Mouse (Mus musculus): ENCODE results near the gene Dhx57. TPM values are rescaled to one million over a fixed set of nuclear protein-coding genes. Genes with fewer than 3 reads are reported as not detected.
"Not testable (repeated sequence)": the region's sequence is repeated elsewhere in the genome, so short reads cannot be mapped to it uniquely, and the experiment has no call there.

The Dhx57 gene
- polyA plus RNA-seq, 1 experiment from 2014 or later: 55.1 TPM

- 58% methylated on average over 13 of the region's 13 CpGs for WGBS
- Histone ChIP-seq H3K4me1 (replicated peaks) (no peaks in the 10 kb centered on the region), H3K27ac (replicated peaks) (no peak overlapping the region), H3K4me3 (no peak overlapping the region), H3K36me3 (peaks cover 93% of the 10 kb centered on the region), H3K27me3 (no peaks in the 10 kb centered on the region), H3K9ac (no peak overlapping the region), H3K4me2 (no peak overlapping the region), H3K9me3 (no peaks in the 10 kb centered on the region)
- ATAC-seq (ENCODE audit: low FRiP score, low read depth): no peak
These were observed 47.2 kb downstream of the Dhx57 start for GRCm38 (mm10) chr17:80243116-80243515.

GRCm38 (mm10) chr17:80241594-80241993 lies 48.7 kb downstream of the Dhx57 start:
- Histone ChIP-seq H3K4me1 (replicated peaks) (no peaks in the 10 kb centered on the region), H3K9ac (no peak overlapping the region), H3K4me2 (no peak overlapping the region), H3K9me3 (no peaks in the 10 kb centered on the region), H3K36me3 (peaks cover 87% of the 10 kb centered on the region), H3K27ac (replicated peaks) (no peak overlapping the region), H3K4me3 (no peak overlapping the region), H3K27me3 (no peaks in the 10 kb centered on the region)
- WGBS: 86% methylated on average over 9 of the region's 9 CpGs
- ATAC-seq (ENCODE audit: low FRiP score, low read depth): no peak

- WGBS: 89% methylated on average over 5 of the region's 5 CpGs
- H3K36me3 ChIP-seq: peaks cover 54% of the 10 kb centered on the region
These were observed 52.8 kb downstream of the Dhx57 start for GRCm38 (mm10) chr17:80237475-80237874.

GRCm38 (mm10) chr17:80236805-80237204 lies 53.5 kb downstream of the Dhx57 start:
- Histone ChIP-seq H3K36me3 (peaks cover 48% of the 10 kb centered on the region), H3K27me3 (no peaks in the 10 kb centered on the region), H3K9me3 (no peaks in the 10 kb centered on the region), H3K27ac (replicated peaks) (no peak overlapping the region), H3K4me2 (no peak overlapping the region), H3K4me3 (no peak overlapping the region), H3K4me1 (replicated peaks) (no peaks in the 10 kb centered on the region), H3K9ac (no peak overlapping the region)
- 100% methylated on average over 3 of the region's 3 CpGs for WGBS
- no peak for ATAC-seq (ENCODE audit: low FRiP score, low read depth)

More at GRCm38 (mm10) chr17:80237475-80237874, 52.8 kb downstream of the Dhx57 start:
- Histone ChIP-seq H3K4me3 (no peak overlapping the region), H3K27ac (replicated peaks) (no peak overlapping the region), H3K4me1 (replicated peaks) (no peaks in the 10 kb centered on the region), H3K9ac (no peak overlapping the region), H3K9me3 (no peaks in the 10 kb centered on the region), H3K27me3 (no peaks in the 10 kb centered on the region), H3K4me2 (no peak overlapping the region)
- no peak for ATAC-seq (ENCODE audit: low FRiP score, low read depth)

GRCm38 (mm10) chr17:80235477-80235876 lies 54.8 kb downstream of the Dhx57 start:
- Histone ChIP-seq H3K9me3 (no peaks in the 10 kb centered on the region), H3K4me1 (replicated peaks) (no peaks in the 10 kb centered on the region), H3K9ac (no peak overlapping the region), H3K27ac (replicated peaks) (no peak overlapping the region), H3K36me3 (peaks cover 37% of the 10 kb centered on the region), H3K4me3 (no peak overlapping the region), H3K27me3 (no peaks in the 10 kb centered on the region), H3K4me2 (no peak overlapping the region)
- 82% methylated on average over 3 of the region's 3 CpGs for WGBS
- no peak for ATAC-seq (ENCODE audit: low FRiP score, low read depth)

- Histone ChIP-seq H3K27ac (replicated peaks) (no peak overlapping the region), H3K4me1 (replicated peaks) (no peaks in the 10 kb centered on the region; the same call in 1 of the 2 replicates), H3K9me3 (no peaks in the 10 kb centered on the region), H3K4me2 (no peak overlapping the region), H3K9ac (no peak overlapping the region), H3K4me3 (no peak overlapping the region), H3K36me3 (peaks cover 26% of the 10 kb centered on the region), H3K27me3 (no peaks in the 10 kb centered on the region)
- WGBS: 91% methylated on average over 7 of the region's 7 CpGs
- ATAC-seq (ENCODE audit: low FRiP score, low read depth): 0 out of 2 replicates have a peak, but pooled peaks have one; percentile 29
These were observed 55.9 kb downstream of the Dhx57 start for GRCm38 (mm10) chr17:80234376-80234775.

- H3K27ac ChIP-seq (replicated peaks): no peak overlapping the region
- no peak overlapping the region for H3K9ac ChIP-seq
- H3K27me3 ChIP-seq: no peaks in the 10 kb centered on the region
- no peaks in the 10 kb centered on the region; the same call in 1 of the 2 replicates for H3K4me1 ChIP-seq (replicated peaks)
- H3K36me3 ChIP-seq: peaks cover 21% of the 10 kb centered on the region
- H3K4me3 ChIP-seq: no peak overlapping the region
- no peaks in the 10 kb centered on the region for H3K9me3 ChIP-seq
- 95% methylated on average over 5 of the region's 5 CpGs for WGBS
- no peak for ATAC-seq (ENCODE audit: low FRiP score, low read depth)
- no peak overlapping the region for H3K4me2 ChIP-seq
These were observed 56.4 kb downstream of the Dhx57 start for GRCm38 (mm10) chr17:80233844-80234243.

- 0 out of 2 replicates have a peak, but pooled peaks have one; percentile 20 for ATAC-seq (ENCODE audit: low FRiP score, low read depth)
- H3K27ac ChIP-seq (replicated peaks): 0 out of 2 replicates have a peak overlapping the region, but pooled peaks have one; percentile 39
- H3K9ac ChIP-seq: no peak overlapping the region
These were observed 60.9 kb downstream of the Dhx57 start for GRCm38 (mm10) chr17:80229396-80229795.

GRCm38 (mm10) chr17:80225142-80225541 lies 65.1 kb downstream of the Dhx57 start:
- H3K9me3 ChIP-seq; H3K27me3 ChIP-seq; ATAC-seq (ENCODE audit: low FRiP score, low read depth); H3K4me1 ChIP-seq (replicated peaks); H3K36me3 ChIP-seq: not testable (repeated sequence)
- Histone ChIP-seq H3K9ac (peak overlapping the region; percentile 60; the same call in 1 of the 2 replicates), H3K4me3 (peak overlapping the region; percentile 63), H3K4me2 (peak overlapping the region; percentile 71), H3K27ac (replicated peaks) (peak overlapping the region; percentile 83; the same call in 1 of the 2 replicates)
- WGBS: 60% methylated on average over 5 of the region's 5 CpGs

More at GRCm38 (mm10) chr17:80229396-80229795, 60.9 kb downstream of the Dhx57 start:
- Histone ChIP-seq H3K4me2 (no peak overlapping the region), H3K36me3 (no peaks in the 10 kb centered on the region), H3K27me3 (no peaks in the 10 kb centered on the region), H3K9me3 (no peaks in the 10 kb centered on the region), H3K4me1 (replicated peaks) (peaks cover 5% of the 10 kb centered on the region), H3K4me3 (no peak overlapping the region)
- WGBS: 72% methylated on average over 2 of the region's 2 CpGs

GRCm38 (mm10) chr17:80224326-80225116 lies 65.8 kb downstream of the Dhx57 start, which contains the start of gene Gemin6:
Gene Gemin6, plus strand, starts transcription at chr17:80224441.
- no peaks in the 10 kb centered on the region for H3K27me3 ChIP-seq
- H3K9ac ChIP-seq: peak within 1 kb of the TSS; percentile 60
- H3K27ac ChIP-seq (replicated peaks): peak within 1 kb of the TSS; percentile 83
- ATAC-seq (ENCODE audit: low FRiP score, low read depth): peak; percentile 97
- no peaks in the 10 kb centered on the region for H3K36me3 ChIP-seq
- WGBS: under 1% methylated on average over 33 of the region's 33 CpGs
- H3K4me2 ChIP-seq: peak within 1 kb of the TSS; percentile 71
- peaks cover 8% of the 10 kb centered on the region for H3K4me1 ChIP-seq (replicated peaks)
- H3K4me3 ChIP-seq: peak within 1 kb of the TSS; percentile 63
- no peaks in the 10 kb centered on the region for H3K9me3 ChIP-seq

- Histone ChIP-seq H3K4me3 (peak overlapping the region; percentile 63), H3K27me3 (no peaks in the 10 kb centered on the region), H3K36me3 (no peaks in the 10 kb centered on the region), H3K4me1 (replicated peaks) (peaks cover 8% of the 10 kb centered on the region), H3K9me3 (no peaks in the 10 kb centered on the region), H3K4me2 (peak overlapping the region; percentile 71), H3K9ac (peak overlapping the region; percentile 60), H3K27ac (replicated peaks) (peak overlapping the region; percentile 83)
- ATAC-seq (ENCODE audit: low FRiP score, low read depth): peak; percentile 55
- WGBS: 8% methylated on average over 9 of the region's 9 CpGs
These were observed 66.4 kb downstream of the Dhx57 start for GRCm38 (mm10) chr17:80223829-80224228.

- H3K36me3 ChIP-seq: no peaks in the 10 kb centered on the region
- ATAC-seq (ENCODE audit: low FRiP score, low read depth): no peak
- H3K4me3 ChIP-seq: no peak overlapping the region
- WGBS: 67% methylated on average over 3 of the region's 3 CpGs
- H3K9ac ChIP-seq: no peak overlapping the region
- no peak overlapping the region for H3K4me2 ChIP-seq
- H3K9me3 ChIP-seq: no peaks in the 10 kb centered on the region
- no peaks in the 10 kb centered on the region for H3K27me3 ChIP-seq
- no peak overlapping the region for H3K27ac ChIP-seq (replicated peaks)
- peaks cover 8% of the 10 kb centered on the region for H3K4me1 ChIP-seq (replicated peaks)
These were observed 68.2 kb downstream of the Dhx57 start for GRCm38 (mm10) chr17:80221890-80222628.

Data from hindbrain, embryonic 15.5 days (tissue).